In the genomic region with DNA sequence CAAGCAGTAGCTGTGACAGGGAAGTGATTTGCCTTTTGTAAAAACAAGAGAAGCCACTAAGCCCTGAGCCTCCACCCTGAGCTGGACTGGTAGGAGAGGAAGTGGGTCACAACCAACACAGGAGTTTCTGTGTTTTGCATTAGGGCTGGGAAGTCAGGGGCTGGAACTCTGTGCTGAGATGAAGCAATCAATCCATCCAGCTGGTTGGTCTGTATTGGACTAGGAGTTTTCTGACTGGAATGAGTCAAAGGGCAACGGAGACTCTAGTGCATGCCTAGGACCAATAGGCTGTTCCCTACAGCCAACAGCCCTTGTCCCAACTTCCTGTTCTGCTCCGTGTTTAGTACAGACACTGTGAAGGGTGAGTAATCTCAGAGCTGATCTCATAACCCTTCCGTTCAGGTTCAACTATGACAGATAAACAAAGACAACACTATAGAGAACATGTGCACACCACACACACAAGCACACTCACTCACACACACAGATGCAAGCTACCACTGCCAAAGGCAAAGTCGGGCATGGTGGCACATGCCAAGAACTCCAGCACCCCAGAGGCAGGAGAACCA, we compare ENCODE assay signal across 7 mouse cellular contexts. TPM values are rescaled to one million over a fixed set of nuclear protein-coding genes. Genes with fewer than 3 reads are reported as not detected.
DNase-seq lines count a peak whose midpoint lies in the region; ATAC-seq and TF ChIP-seq lines count a peak whose summit lies in the region.

No protein-coding gene starts in this region.

- no peak overlapping the region for H3K4me2 ChIP-seq in heart, postnatal 0 days (ENCODE audit: low read depth, low read length)
- H3K4me2 ChIP-seq in lung, postnatal 0 days (replicated peaks; ENCODE audit: low read depth, low read length), result no peak overlapping the region

- H3K9me3 ChIP-seq in heart, postnatal 0 days (replicated peaks; ENCODE audit: control insufficient read depth, low read length), result no peaks in the 10 kb centered on the region
- H3K9me3 ChIP-seq in lung, postnatal 0 days (ENCODE audit: low read length), result no peaks in the 10 kb centered on the region

- H3K36me3 ChIP-seq in heart, postnatal 0 days (replicated peaks; ENCODE audit: control insufficient read depth, insufficient read depth, low read length), result no peaks in the 10 kb centered on the region
- no peaks in the 10 kb centered on the region for H3K36me3 ChIP-seq in lung, postnatal 0 days (ENCODE audit: insufficient read depth, low read length)

- peak overlapping the region; percentile 91 for H3K27ac ChIP-seq in heart, postnatal 0 days (ENCODE audit: low read depth)
- peak overlapping the region; percentile 95 for H3K27ac ChIP-seq in lung, postnatal 0 days (ENCODE audit: low read length)

- ATAC-seq in heart, postnatal 0 days (ENCODE audit: insufficient read depth, low read depth), result no peak
- ATAC-seq in lung, postnatal 0 days, result peak; percentile 43

- no peak overlapping the region for H3K9ac ChIP-seq in heart, postnatal 0 days (replicated peaks; ENCODE audit: low read depth, low read length)
- H3K9ac ChIP-seq in lung, postnatal 0 days (replicated peaks; ENCODE audit: low read depth), result no peak overlapping the region

- intact Hi-C loops in gastrocnemius, postnatal 14 days (cut with DNase I; ENCODE audit: low total_unique reads), result no loop called here
- intact Hi-C loops in gastrocnemius, postnatal 36 days (cut with DNase I), result no loop called here

- H3K4me1 ChIP-seq in heart, postnatal 0 days (ENCODE audit: control insufficient read depth, insufficient read depth), result peaks cover 52% of the 10 kb centered on the region
- H3K4me1 ChIP-seq in lung, postnatal 0 days (ENCODE audit: insufficient read depth, low read depth, low read length), result peaks cover 67% of the 10 kb centered on the region

- DNase-seq in CD4-positive helper T cell, adult 2 months (ENCODE audit: low read depth, low spot score), result peak; percentile 78
- peak; percentile 49 for DNase-seq in NIH3T3 (ENCODE audit: low read depth)
- no peak for DNase-seq in heart, postnatal 0 days (ENCODE audit: low spot score)
- peak; percentile 91 for DNase-seq in lung, postnatal 0 days (ENCODE audit: low spot score)
- DNase-seq in spleen, postnatal 4 days (ENCODE audit: low spot score in 2 of 2), result peak; percentile 55 to 75
- no peak for DNase-seq in gastrocnemius, postnatal 14 days
- no peak for DNase-seq in gastrocnemius, postnatal 36 days

- TF ChIP-seq EP300 in heart, postnatal 0 days (IDR thresholded peaks at IDR 0.05; ENCODE audit: low read depth), result no peak
- TF ChIP-seq EP300 in lung, postnatal 0 days (IDR thresholded peaks at IDR 0.05), result peak; percentile 90

- no peaks in the 10 kb centered on the region for H3K27me3 ChIP-seq in heart, postnatal 0 days (ENCODE audit: control insufficient read depth, insufficient read depth, low read length)
- no peaks in the 10 kb centered on the region for H3K27me3 ChIP-seq in lung, postnatal 0 days (replicated peaks; ENCODE audit: insufficient read depth, low read length)

- WGBS in heart, postnatal 0 days, result 57% methylated on average over 4 of the region's 4 CpGs
- WGBS in lung, postnatal 0 days, result 21% methylated on average over 4 of the region's 4 CpGs

- TF ChIP-seq CTCF in heart, postnatal 0 days (IDR thresholded peaks at IDR 0.05; ENCODE audit: low read depth), result no peak
- no peak for TF ChIP-seq CTCF in lung, postnatal 0 days (IDR thresholded peaks at IDR 0.05)

- no peak overlapping the region for H3K4me3 ChIP-seq in heart, postnatal 0 days (ENCODE audit: low read depth, low read length)
- no peak overlapping the region for H3K4me3 ChIP-seq in lung, postnatal 0 days (ENCODE audit: low read depth, low read length)

RNA-seq across cellular contexts. Expression of a gene that starts 13.6 kb away (rescaled TPM):
- 46.8 and 52.9 TPM in 2 replicates for total RNA-seq in heart, postnatal 0 days (2014; rRNA removed; ENCODE audit: low replicate concordance)
- 27.4 and 33.7 TPM in 2 replicates for polyA plus RNA-seq in heart, postnatal 0 days (2015; fragmentation: Nextera tagmentation; extraction: Ambion mirVana)
- 177 and 184 TPM in 2 replicates for polyA plus RNA-seq in lung, postnatal 0 days (2015; fragmentation: Nextera tagmentation; extraction: Ambion mirVana)
- total RNA-seq in gastrocnemius, postnatal 14 days (2021), result 10 to 100 TPM; 19.7 to 44.2 TPM
- 10 to 100 TPM; 31.5 to 54.9 TPM for total RNA-seq in gastrocnemius, postnatal 36 days (2021)

RNA-seq across cellular contexts. Expression of a gene that starts 28.3 kb away (rescaled TPM):
- 11.2 and 12.5 TPM in 2 replicates for total RNA-seq in heart, postnatal 0 days (2014; rRNA removed; ENCODE audit: low replicate concordance)
- polyA plus RNA-seq in heart, postnatal 0 days (2015; fragmentation: Nextera tagmentation; extraction: Ambion mirVana), result 7.7 and 8.9 TPM in 2 replicates
- 9.7 and 10.0 TPM in 2 replicates for polyA plus RNA-seq in lung, postnatal 0 days (2015; fragmentation: Nextera tagmentation; extraction: Ambion mirVana)
- total RNA-seq in gastrocnemius, postnatal 14 days (2021), result 100 to 1,000 TPM; 197 to 203 TPM
- 10 to 100 TPM; 80.2 to 86.9 TPM for total RNA-seq in gastrocnemius, postnatal 36 days (2021)

RNA-seq across cellular contexts. Expression of a gene that starts 45.7 kb away (rescaled TPM):
- 0.76 and 1.5 TPM in 2 replicates for total RNA-seq in heart, postnatal 0 days (2014; rRNA removed; ENCODE audit: low replicate concordance)
- 0.19 and 0.30 TPM in 2 replicates for polyA plus RNA-seq in heart, postnatal 0 days (2015; fragmentation: Nextera tagmentation; extraction: Ambion mirVana)
- polyA plus RNA-seq in lung, postnatal 0 days (2015; fragmentation: Nextera tagmentation; extraction: Ambion mirVana), result 0.29 TPM in 1 of 2 replicates, not detected in the other
- total RNA-seq in gastrocnemius, postnatal 14 days (2021), result not detected
- total RNA-seq in gastrocnemius, postnatal 36 days (2021), result not detected

Comparison
In these comparisons a context has a peak if more than half of its experiments do, and no peak if none do; other contexts are left out.
1. DNase-seq: peak in CD4-positive helper T cell, adult 2 months (single experiment), NIH3T3 (single experiment), lung, postnatal 0 days (single experiment) and spleen, postnatal 4 days (2 of 2); none in heart, postnatal 0 days (single experiment), gastrocnemius, postnatal 14 days (single experiment) and gastrocnemius, postnatal 36 days (0 of 2).